Mouse (Mus musculus): ENCODE results near the gene Hdac9.

Gene Hdac9

GRCm38 (mm10) chr12:34327111-34327510 lies 589.8 kb downstream of the Hdac9 start:
- DNase-seq: no peak

DNA sequence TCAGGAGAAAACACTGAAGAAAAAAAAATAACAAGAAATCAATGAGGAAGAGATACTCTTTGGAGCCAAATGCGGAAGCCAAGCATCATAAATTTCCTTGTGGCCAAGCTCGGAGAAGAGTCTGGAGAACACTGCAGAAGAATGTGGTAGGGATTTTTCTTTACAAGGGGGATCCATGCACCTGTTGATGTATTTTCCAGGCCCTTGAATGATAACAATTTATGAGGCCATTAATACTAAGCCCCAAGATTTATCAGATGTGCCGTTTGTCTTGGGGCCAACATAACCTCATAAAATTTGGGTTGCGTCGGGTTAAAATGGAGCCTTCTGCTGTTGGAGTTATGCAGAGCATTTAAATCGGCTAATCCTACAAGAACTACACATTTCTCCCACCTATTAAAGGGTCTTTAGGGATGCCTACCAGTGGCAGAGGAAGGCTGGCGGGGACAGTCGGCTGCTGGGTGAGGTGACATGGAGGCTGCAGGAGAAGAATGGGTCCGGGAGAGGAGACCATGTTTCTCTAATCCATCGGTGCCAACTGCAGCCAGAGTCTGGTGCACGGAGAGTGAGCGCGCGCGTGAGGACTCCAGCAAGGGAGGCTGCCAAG lies 604.7 kb downstream of the Hdac9 start:
- DNase-seq: no peak

DNA sequence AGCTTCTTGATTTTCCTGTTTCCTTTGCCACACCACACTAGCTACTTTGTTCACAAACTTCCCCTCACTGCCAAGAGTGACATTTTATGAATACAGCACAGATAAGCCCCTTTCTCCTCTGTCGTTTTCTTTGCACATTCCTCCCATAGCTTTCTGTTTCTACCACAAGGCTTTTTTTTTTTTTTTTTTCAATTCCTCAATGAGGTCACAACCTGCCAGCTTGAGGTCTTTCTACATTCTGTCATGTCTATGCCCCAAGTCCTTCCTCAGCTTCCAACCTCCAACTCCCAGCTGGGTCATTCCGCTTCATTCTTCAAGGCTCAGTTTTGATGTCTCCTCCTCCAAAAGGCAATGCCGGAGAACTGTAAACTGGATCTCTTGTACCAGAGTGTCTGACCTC lies 611.4 kb downstream of the Hdac9 start:
- DNase-seq: no peak

DNA sequence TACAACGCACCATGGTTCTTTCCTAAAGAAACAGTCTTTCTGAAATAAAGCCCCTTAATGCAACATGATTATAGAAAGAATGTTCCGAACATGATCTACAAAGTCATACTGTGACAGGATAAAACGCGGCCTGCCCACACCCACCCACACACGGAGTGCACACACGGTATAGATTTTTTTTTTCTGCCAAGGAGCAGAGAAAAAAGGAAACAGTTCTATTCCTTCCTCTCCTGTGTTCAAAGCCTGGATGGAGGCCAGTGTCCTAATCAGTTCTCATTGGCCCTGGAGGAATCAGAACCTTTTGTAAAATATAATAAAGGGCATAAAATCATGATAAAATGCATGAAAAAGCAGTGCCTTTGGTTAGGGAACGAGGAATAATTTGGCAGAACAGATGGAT lies 624.5 kb downstream of the Hdac9 start:
- DNase-seq: no peak

DNA sequence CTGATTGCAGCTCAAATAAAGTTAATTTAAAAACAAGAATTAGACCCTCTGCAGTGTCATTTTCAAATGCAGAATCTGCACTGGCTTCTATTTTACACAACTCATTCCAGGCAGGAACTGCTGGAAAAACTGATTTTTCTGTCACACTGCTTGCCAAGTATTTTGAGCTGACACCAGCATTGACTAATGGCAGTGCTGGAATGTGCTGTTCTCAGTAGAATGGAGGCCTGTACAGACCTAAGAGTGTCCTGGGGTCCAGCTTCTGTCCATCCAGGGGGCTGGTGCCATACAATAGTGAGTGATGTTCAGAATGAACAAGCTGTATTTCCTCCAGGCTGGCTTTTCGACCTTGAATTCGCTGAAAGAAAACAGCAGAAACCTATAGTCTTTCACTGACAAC lies 629.7 kb downstream of the Hdac9 start:
- no peak for DNase-seq

GRCm38 (mm10) chr12:34284888-34285287 lies 632.0 kb downstream of the Hdac9 start:
- no peak for DNase-seq

GRCm38 (mm10) chr12:34284396-34284795 lies 632.5 kb downstream of the Hdac9 start:
- no peak for DNase-seq

DNA sequence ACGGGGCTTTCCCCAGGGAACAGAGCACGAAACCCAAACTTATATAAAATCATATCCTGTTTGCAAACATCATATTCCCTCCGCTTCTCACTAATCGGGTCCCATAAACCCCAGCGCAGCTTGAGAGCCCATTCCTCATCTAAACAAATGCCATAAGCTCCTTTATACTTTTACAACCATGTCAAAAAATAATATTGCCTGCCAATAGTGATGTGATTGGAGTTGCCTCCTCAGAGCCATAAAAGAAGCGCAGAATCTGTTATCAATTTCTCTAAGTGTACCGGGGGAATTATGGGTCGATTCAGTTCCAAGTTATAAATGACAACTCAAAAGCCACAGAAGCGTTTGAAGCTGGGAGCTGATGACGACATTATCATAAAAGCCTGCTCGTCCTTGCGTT lies 638.1 kb downstream of the Hdac9 start:
- DNase-seq: no peak

DNA sequence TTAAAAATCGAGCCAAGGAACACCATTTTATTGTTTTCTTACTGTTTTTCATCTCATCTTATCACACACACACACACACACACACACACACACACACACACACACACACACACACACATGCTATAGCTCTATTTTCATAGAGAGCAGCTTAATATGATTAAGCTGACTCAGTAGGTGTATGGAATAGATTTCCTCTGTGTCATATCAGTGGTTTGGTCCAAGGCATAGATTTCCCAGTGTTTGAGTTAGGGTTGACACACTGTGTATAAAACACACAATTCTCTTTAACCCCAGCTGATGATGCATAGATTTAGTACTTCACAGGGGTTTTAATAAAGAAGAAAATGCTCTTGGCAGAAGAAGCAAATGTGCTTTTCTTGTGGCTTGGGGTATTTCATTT lies 643.1 kb downstream of the Hdac9 start:
- no peak for DNase-seq

GRCm38 (mm10) chr12:34270096-34270495 lies 646.8 kb downstream of the Hdac9 start:
- no peak for DNase-seq

DNA sequence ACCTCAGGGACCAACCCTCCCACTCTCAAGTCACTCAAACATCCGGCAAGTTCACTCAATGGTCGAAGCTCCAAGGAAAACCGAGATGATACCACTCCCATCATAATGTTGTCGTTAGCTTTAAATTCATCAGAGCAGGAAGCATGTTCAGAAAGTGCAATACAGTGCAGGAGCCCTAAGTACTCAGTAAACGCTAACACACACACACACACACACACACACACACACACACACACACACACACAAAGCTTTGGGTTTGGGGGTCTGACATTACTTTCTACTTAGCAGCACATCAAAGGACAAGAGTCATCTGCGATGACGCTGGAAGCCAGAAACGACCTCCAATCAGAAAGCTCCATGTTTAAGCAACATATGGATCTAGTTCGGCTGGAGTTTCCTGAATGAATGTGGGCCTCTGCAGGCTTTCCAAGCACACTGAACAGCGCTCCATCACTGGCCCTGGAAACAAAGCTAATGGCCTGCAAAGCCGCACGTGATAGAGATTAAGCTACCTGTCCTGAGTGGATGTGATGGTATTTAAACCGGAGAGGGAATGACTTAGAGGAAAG lies 647.3 kb downstream of the Hdac9 start:
- DNase-seq: no peak

DNA sequence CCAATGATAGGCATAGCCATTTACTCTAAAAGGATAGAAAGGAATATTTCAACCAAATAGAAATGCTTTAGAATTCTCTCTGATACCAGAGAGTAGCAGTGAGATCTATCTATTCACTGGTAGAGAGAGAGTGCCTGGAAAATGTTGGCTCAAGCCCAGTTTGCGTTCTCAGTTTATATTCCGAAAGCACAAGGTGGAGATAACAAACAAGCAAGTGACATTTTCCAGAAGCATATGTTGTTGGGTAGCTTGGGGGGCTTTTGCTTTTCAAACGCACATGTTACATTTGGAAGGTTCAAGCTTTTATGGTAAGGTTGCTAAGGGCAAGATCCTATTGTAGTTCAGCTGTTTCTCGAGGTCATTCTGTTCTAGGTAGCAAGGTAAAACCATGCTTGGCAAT lies 657.2 kb downstream of the Hdac9 start:
- no peak for DNase-seq

- no peak for DNase-seq
These were observed 667.7 kb downstream of the Hdac9 start for GRCm38 (mm10) chr12:34249160-34249559.

GRCm38 (mm10) chr12:34248193-34249121 lies 668.4 kb downstream of the Hdac9 start:
- no peak for DNase-seq

GRCm38 (mm10) chr12:34238796-34239195 lies 678.1 kb downstream of the Hdac9 start:
- no peak for DNase-seq

- no peak for DNase-seq
These were observed 685.2 kb downstream of the Hdac9 start for GRCm38 (mm10) chr12:34231621-34232150.

GRCm38 (mm10) chr12:34224505-34224904 lies 692.4 kb downstream of the Hdac9 start:
- DNase-seq: no peak

DNA sequence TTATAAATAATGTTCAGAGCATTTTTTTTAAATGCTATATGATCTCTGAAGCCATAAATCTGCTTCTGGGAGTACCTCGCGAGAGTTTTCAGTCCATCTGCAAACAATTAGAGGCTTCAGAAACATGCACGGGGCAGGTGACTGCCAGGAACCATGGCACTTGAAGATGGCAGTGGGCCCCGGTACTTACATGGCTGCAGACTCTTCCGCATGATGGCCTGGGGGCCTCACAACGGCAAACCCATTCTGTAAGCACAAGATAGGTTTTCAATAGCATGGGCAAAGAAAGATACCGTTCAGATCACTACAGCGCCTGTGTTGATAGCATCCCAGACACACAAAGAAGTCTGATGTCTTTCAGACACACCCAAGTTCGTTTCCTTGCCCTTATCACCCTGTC lies 695.9 kb downstream of the Hdac9 start:
- DNase-seq: no peak

DNA sequence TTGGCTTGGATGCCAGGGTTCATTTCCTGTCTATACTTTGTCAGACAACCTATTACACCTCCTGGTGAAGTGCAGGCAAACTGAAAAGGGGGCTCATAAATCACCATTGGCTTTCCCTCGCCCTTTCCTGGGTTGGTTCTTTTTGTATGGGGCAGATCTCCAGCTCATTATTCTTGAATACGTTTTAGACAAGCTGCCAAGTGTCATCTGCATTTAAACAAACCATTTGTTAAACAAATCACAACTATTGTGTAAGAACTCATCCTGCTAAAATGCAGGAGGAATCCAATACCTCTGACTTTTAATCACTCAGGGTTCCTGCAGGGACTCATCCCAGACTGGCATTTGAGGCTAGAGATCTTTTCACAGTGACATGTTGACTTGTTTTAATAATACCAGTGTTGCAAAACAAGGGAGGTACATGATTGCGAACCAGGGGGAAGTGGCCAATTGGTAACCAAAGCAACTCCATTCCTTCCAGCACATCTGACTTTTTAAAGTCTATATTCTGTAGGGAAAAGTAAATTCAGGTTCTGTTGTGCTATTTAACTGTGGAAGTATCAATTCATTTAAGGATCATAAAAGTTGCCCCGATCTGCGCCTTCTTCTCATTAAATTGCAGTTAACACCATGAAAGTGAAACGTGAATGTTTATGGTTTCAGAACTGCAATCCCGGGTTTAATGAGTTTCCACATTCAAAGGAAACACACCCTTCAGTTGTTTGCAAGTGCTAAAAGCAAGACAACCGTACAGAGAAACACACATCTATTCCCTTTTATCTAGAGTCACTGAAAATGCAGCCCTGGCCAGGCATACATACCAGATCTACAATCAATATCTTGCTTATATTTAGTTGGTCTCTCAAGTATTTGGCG lies 696.6 kb downstream of the Hdac9 start:
- DNase-seq: no peak

DNA sequence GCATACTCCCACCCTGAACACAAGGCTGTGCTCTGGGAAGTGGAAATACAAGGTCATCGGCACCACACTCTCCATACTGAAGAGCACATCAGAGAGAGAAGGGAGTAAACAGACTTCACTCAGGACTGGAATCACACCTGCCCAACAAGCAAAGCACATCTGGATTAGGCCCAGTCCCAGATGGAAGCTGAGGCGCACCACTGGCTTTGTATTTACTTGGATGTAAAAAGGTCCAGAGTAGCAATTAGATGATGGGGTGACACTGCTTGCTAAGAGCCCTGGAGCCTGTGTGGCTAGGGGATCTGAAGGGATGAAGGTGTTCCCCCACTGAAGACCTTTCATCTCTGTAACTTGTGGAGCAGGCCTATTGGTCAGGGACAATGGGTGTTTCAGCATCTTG lies 698.3 kb downstream of the Hdac9 start:
- DNase-seq: no peak

DNA sequence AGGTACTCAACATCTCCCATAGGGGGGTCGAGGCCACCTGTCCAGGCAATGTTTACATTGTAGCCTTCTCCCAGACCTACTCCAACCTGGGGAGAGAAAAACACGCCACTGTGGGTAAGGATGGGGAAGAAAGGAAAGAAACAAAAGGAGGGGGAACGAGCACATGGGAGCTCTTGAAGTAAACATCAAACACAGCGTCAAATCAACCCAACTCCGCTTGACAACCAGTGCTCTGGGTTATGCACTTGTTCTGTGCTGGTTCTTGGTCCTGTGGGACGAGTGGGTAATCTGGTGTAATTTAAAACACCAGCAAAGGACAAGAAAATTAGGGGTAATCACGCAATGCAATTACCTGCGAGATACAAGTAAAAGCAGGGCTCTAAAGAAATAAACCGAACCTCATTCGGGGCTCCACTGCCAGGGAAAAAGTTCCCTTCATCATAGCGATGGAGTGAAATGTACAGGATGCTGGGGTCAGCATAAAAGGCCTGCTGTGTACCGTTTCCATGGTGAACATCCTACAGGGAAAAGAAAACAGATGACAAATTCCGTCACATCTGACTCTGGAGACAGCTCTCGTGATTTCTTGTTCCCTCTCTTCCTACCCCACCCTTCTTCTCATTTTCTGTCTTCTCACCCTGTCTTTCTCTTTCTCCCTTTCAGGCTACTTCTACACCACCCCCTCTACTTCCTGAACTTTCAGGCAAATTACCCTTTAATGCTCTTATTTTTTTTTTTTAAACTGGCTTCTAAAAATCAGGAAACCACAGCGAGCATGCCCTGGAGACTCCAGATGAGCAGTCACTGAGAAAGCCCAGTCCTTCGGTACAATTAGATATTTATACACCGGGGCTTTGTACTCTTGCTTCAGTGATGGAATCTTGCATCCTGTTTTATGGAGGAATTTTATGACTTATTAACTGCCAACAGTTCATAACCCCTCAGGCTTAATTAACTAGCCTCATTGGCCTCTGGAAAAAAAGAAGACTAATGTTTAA lies 701.6 kb downstream of the Hdac9 start:
- no peak for DNase-seq

- no peak for DNase-seq
These were observed 704.7 kb downstream of the Hdac9 start for GRCm38 (mm10) chr12:34212162-34212561.
